Mouse (Mus musculus) neural tube, embryonic 13.5 days (tissue): Measurements from ENCODE around the gene Tuba1c. TPM values are rescaled to one million over a fixed set of nuclear protein-coding genes. Genes with fewer than 3 reads are reported as not detected.
"Not testable (repeated sequence)": the region's sequence is repeated elsewhere in the genome, so short reads cannot be mapped to it uniquely, and the experiment has no call there.

Experiments
- ATAC-seq: fragments of 200-750 bp; cut with Nextera tagmentation; 2 replicates; pipeline ENCODE4 v1.8.0; 2017; ENCODE audit warnings: low read depth, mild to moderate bottlenecking, moderate TSS enrichment, moderate library complexity
- H3K27ac ChIP-seq: fragments of 300-500 bp; sonication (generic); replicated peaks from 2 replicates; pipeline ENCODE4 v1.5.1; 2015; ENCODE audit warnings: moderate library complexity, mild to moderate bottlenecking, inconsistent platforms
- H3K27me3 ChIP-seq: fragments of 300-500 bp; sonication (generic); 2 replicates; pipeline ENCODE4 v1.6.1; 2015; ENCODE audit warnings: mild to moderate bottlenecking, inconsistent platforms
- H3K36me3 ChIP-seq: fragments of 300-500 bp; sonication (generic); 2 replicates; pipeline ENCODE4 v1.6.1; 2015; ENCODE audit warnings: mild to moderate bottlenecking, inconsistent platforms
- H3K4me1 ChIP-seq: fragments of 300-500 bp; sonication (generic); replicated peaks from 2 replicates; pipeline ENCODE4 v1.6.1; 2015; ENCODE audit warnings: inconsistent platforms
- H3K4me2 ChIP-seq: fragments of 300-500 bp; sonication (generic); 2 replicates; pipeline ENCODE4 v1.6.1; 2015; ENCODE audit warnings: inconsistent platforms, mild to moderate bottlenecking, moderate library complexity
- H3K4me3 ChIP-seq: fragments of 300-500 bp; sonication (generic); 2 replicates; pipeline ENCODE4 v1.5.1; 2015; ENCODE audit warnings: mild to moderate bottlenecking, inconsistent platforms
- H3K9ac ChIP-seq: fragments of 300-500 bp; sonication (generic); 2 replicates; pipeline ENCODE4 v1.6.1; 2015; ENCODE audit warnings: moderate library complexity, mild to moderate bottlenecking, inconsistent platforms
- H3K9me3 ChIP-seq: fragments of 300-500 bp; sonication (generic); 2 replicates; pipeline ENCODE4 v1.6.1; 2016; ENCODE audit warnings: inconsistent platforms
- WGBS: fragments of 180-500 bp; shearing (Covaris S2); methylation state at CpG from one replicate; pipeline ENCODE4 v1.1.7; 2015; 5-methylcytosine and 5-hydroxymethylcytosine counted together
- polyA plus RNA-seq: library from polyadenylated mRNA; unstranded; fragments of >200 nt; fragmentation: Nextera tagmentation; extraction: Ambion mirVana; gene quantifications from 2 replicates; pipeline ENCODE4 v1.2.1, GENCODE M21; 2015

The Tuba1c gene
- polyA plus RNA-seq, 1 experiment from 2014 or later: 25.6 TPM

GRCm38 (mm10) chr15:99053373-99053772 is 23.7 kb downstream of the Tuba1c start:
- Histone ChIP-seq H3K4me2 (peak overlapping the region; percentile 26; the same call in 1 of the 2 replicates), H3K4me3 (no peak overlapping the region), H3K27ac (peak overlapping the region; percentile 69), H3K9ac (peak overlapping the region; percentile 45; the same call in 1 of the 2 replicates), H3K4me1 (peaks cover 34% of the 10 kb centered on the region), H3K27me3 (peaks cover 71% of the 10 kb centered on the region), H3K36me3 (no peaks in the 10 kb centered on the region), H3K9me3 (no peaks in the 10 kb centered on the region)
- WGBS: 10% methylated on average over 9 of the region's 9 CpGs
- ATAC-seq: 0 out of 2 replicates have a peak, but pooled peaks have one; percentile 20

- Histone ChIP-seq H3K27ac (peak within 1 kb of the TSS; percentile 69), H3K9me3 (no peaks in the 10 kb centered on the region), H3K36me3 (no peaks in the 10 kb centered on the region), H3K4me3 (peak within 1 kb of the TSS; percentile 39), H3K4me2 (peak within 1 kb of the TSS; percentile 60), H3K4me1 (peaks cover 34% of the 10 kb centered on the region), H3K9ac (peak within 1 kb of the TSS; percentile 66), H3K27me3 (peaks cover 87% of the 10 kb centered on the region)
- WGBS: 2% methylated on average over 30 of the region's 30 CpGs
- ATAC-seq: no peak
These were observed 25.3 kb downstream of the Tuba1c start, which contains the start of gene Prph for GRCm38 (mm10) chr15:99055040-99055439. TSS of gene Prph (plus strand) at chr15:99055174.

GRCm38 (mm10) chr15:99055511-99055961 is 25.8 kb downstream of the Tuba1c start:
- peak overlapping the region; percentile 60 for H3K4me2 ChIP-seq
- peak overlapping the region; percentile 66 for H3K9ac ChIP-seq
- no peaks in the 10 kb centered on the region for H3K9me3 ChIP-seq
- H3K36me3 ChIP-seq: no peaks in the 10 kb centered on the region
- 0 out of 2 replicates have a peak, but pooled peaks have one; percentile 11 for ATAC-seq
- peaks cover 91% of the 10 kb centered on the region for H3K27me3 ChIP-seq
- H3K27ac ChIP-seq: peak overlapping the region; percentile 67
- 1% methylated on average over 37 of the region's 37 CpGs for WGBS
- H3K4me1 ChIP-seq: peaks cover 34% of the 10 kb centered on the region
- H3K4me3 ChIP-seq: peak overlapping the region; percentile 39

GRCm38 (mm10) chr15:99056332-99056731 is 26.6 kb downstream of the Tuba1c start:
- H3K9ac ChIP-seq: peak overlapping the region; percentile 66
- no peak overlapping the region; the same call in 1 of the 2 replicates for H3K27ac ChIP-seq
- H3K36me3 ChIP-seq: no peaks in the 10 kb centered on the region
- H3K27me3 ChIP-seq: peaks cover 89% of the 10 kb centered on the region
- H3K9me3 ChIP-seq: no peaks in the 10 kb centered on the region
- 3% methylated on average over 14 of the region's 14 CpGs for WGBS
- H3K4me3 ChIP-seq: peak overlapping the region; percentile 39
- peak overlapping the region; percentile 60 for H3K4me2 ChIP-seq
- peaks cover 34% of the 10 kb centered on the region for H3K4me1 ChIP-seq
- no peak for ATAC-seq

- Histone ChIP-seq H3K4me1 (no peaks in the 10 kb centered on the region), H3K27ac (no peak overlapping the region), H3K4me2 (no peak overlapping the region), H3K27me3 (peaks cover 22% of the 10 kb centered on the region), H3K9ac (no peak overlapping the region), H3K4me3 (no peak overlapping the region), H3K9me3 (no peaks in the 10 kb centered on the region), H3K36me3 (no peaks in the 10 kb centered on the region)
- 82% methylated on average over 12 of the region's 12 CpGs for WGBS
- ATAC-seq: no peak
These were observed 36.0 kb downstream of the Tuba1c start for GRCm38 (mm10) chr15:99065557-99066165.

GRCm38 (mm10) chr15:99071988-99072387 is 42.3 kb downstream of the Tuba1c start:
- H3K9me3 ChIP-seq: no peaks in the 10 kb centered on the region
- H3K36me3 ChIP-seq: no peaks in the 10 kb centered on the region
- no peak overlapping the region for H3K9ac ChIP-seq
- peaks cover 4% of the 10 kb centered on the region; the same call in 1 of the 2 replicates for H3K27me3 ChIP-seq
- H3K4me2 ChIP-seq: no peak overlapping the region
- no peak overlapping the region for H3K4me3 ChIP-seq
- ATAC-seq: no peak
- 82% methylated on average over 1 of the region's 1 CpGs for WGBS
- no peak overlapping the region for H3K27ac ChIP-seq
- peaks cover 18% of the 10 kb centered on the region for H3K4me1 ChIP-seq

GRCm38 (mm10) chr15:99074019-99074599 is 44.4 kb downstream of the Tuba1c start, which contains the start of gene Troap:
TSS of gene Troap (plus strand) at chr15:99074575.
- H3K4me1 ChIP-seq: peaks cover 18% of the 10 kb centered on the region
- peak within 1 kb of the TSS; percentile 88 for H3K4me2 ChIP-seq
- H3K9ac ChIP-seq: peak within 1 kb of the TSS; percentile 89
- 21% methylated on average over 9 of the region's 9 CpGs for WGBS
- H3K27ac ChIP-seq: peak within 1 kb of the TSS; percentile 98
- H3K27me3 ChIP-seq: peaks cover 4% of the 10 kb centered on the region; the same call in 1 of the 2 replicates
- ATAC-seq: peak; percentile 65; the same call in 1 of the 2 replicates
- H3K36me3 ChIP-seq: no peaks in the 10 kb centered on the region
- peak within 1 kb of the TSS; percentile 51 for H3K4me3 ChIP-seq
- H3K9me3 ChIP-seq: no peaks in the 10 kb centered on the region

- H3K9ac ChIP-seq: peak overlapping the region; percentile 89
- H3K27me3 ChIP-seq: peaks cover 3% of the 10 kb centered on the region; the same call in 1 of the 2 replicates
- ATAC-seq: peak; percentile 98
These were observed 45.1 kb downstream of the Tuba1c start for GRCm38 (mm10) chr15:99074600-99075333.

GRCm38 (mm10) chr15:99076011-99076410 is 46.3 kb downstream of the Tuba1c start:
- WGBS: 91% methylated on average over 3 of the region's 3 CpGs
- H3K4me3 ChIP-seq: 0 out of 2 replicates have a peak overlapping the region, but pooled peaks have one; percentile 51
- H3K27ac ChIP-seq, H3K9me3 ChIP-seq, H3K9ac ChIP-seq, ATAC-seq, H3K36me3 ChIP-seq, H3K27me3 ChIP-seq: not testable (repeated sequence)
- H3K4me1 ChIP-seq: peaks cover 18% of the 10 kb centered on the region
- H3K4me2 ChIP-seq: peak overlapping the region; percentile 88

More at GRCm38 (mm10) chr15:99074600-99075333, 45.1 kb downstream of the Tuba1c start:
- Histone ChIP-seq H3K4me3 (peak overlapping the region; percentile 51), H3K9me3 (no peaks in the 10 kb centered on the region), H3K36me3 (no peaks in the 10 kb centered on the region), H3K27ac (peak overlapping the region; percentile 98), H3K4me2 (peak overlapping the region; percentile 88), H3K4me1 (peaks cover 18% of the 10 kb centered on the region)
- under 1% methylated on average over 44 of the region's 44 CpGs for WGBS

GRCm38 (mm10) chr15:99078181-99078910 is 48.7 kb downstream of the Tuba1c start:
- no peak overlapping the region for H3K4me3 ChIP-seq
- no peak for ATAC-seq
- WGBS: 80% methylated on average over 15 of the region's 15 CpGs
- no peak overlapping the region for H3K9ac ChIP-seq
- H3K27ac ChIP-seq: no peak overlapping the region
- peaks cover 18% of the 10 kb centered on the region for H3K4me1 ChIP-seq
- no peak overlapping the region for H3K4me2 ChIP-seq
- peaks cover 4% of the 10 kb centered on the region for H3K27me3 ChIP-seq
- no peaks in the 10 kb centered on the region for H3K36me3 ChIP-seq
- H3K9me3 ChIP-seq: no peaks in the 10 kb centered on the region

- Histone ChIP-seq H3K27ac (no peak overlapping the region), H3K9me3 (no peaks in the 10 kb centered on the region), H3K9ac (no peak overlapping the region), H3K4me3 (no peak overlapping the region), H3K4me2 (no peak overlapping the region), H3K4me1 (peaks cover 11% of the 10 kb centered on the region), H3K27me3 (peaks cover 18% of the 10 kb centered on the region), H3K36me3 (no peaks in the 10 kb centered on the region)
- 85% methylated on average over 3 of the region's 3 CpGs for WGBS
- ATAC-seq: no peak
These were observed 50.1 kb downstream of the Tuba1c start for GRCm38 (mm10) chr15:99079804-99080203.
